Mouse (Mus musculus) liver, adult 10 weeks (tissue): ENCODE data around the gene Gnat2. TPM values are rescaled to one million over a fixed set of nuclear protein-coding genes. Genes with fewer than 3 reads are reported as not detected.

ENCODE experiments used
- polyA plus RNA-seq: library from polyadenylated mRNA; stranded (reverse); fragments of 350-450 nt; fragmentation: Illumina TruSeq; extraction: RNeasy Lipid Tissue Mini Kit (QIAGEN cat#74804); gene quantifications from one replicate; pipeline ENCODE4 v1.2.3, GENCODE M21; 2014; ENCODE audit warnings: low read depth, low replicate concordance

The Gnat2 gene
- 0.95 TPM for polyA plus RNA-seq

DNA sequence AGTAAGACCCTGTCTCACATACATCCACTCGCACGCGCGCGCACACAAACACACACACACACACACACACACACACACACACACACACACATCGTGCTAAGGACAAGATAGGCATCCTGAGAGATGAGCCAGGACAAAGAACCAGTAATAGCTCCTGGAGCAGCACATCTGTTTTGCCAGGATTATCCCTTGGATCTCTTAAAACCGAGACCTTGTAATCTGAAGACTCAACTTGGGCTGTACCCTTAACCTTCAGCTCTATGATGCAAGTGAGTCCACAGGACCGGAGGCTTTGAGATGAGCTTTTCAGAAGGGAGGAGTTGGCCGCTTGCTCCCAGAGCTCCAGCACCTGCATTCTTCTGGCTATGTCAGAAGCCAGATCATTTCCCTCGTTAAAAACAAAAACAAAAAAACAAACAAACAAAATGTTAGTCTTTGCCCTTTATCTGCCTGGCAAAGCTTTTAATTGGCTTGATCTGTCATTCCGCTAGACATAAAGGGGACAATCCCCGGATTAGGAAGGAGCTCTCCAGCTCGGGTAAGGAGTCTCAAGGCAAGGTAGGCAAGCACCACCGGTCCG lies at the start of gene Gnat2:
TSS of gene Gnat2 (plus strand) at position 254 of the 580 bp plus-strand sequence.

DNA sequence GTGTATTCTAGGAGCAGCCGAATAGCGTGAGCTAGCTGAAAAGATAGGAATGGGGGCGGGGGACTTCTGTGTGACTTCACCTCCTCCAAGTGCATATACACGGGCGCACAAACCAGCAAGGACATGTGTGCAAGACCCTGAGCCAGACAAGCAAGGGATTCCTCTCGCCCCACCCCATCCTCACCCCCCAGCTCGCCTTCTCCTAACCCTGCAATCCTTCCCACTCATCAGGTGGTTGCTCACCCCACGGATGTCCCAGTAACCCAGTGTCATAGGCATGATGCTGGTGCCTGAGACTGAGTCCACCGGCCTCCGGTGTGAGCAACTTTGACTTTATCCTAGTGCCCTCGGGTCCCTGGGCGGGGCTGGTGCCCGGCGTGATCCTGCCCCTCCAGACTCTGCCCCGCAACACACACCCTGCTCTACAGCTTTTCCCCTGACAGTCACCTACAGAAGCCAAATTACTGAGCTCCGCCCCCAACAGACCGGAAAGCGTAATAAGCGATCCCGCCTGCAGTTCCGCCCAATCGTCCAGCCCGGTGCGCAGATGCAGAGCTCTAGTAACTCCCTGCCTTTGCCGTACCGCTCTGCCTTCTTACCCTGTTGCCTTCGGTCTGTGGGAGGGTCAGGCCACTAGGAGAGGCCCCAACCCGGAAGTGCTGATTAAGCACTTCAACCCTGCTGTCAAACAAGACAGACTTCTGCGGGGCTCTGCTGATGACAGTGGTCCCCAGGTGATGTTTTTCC lies 48.0 kb upstream of the Gnat2 start, which contains the start of gene Gstm4:
TSS of gene Gstm4 (minus strand) at position 501 of the 747 bp plus-strand sequence.

DNA sequence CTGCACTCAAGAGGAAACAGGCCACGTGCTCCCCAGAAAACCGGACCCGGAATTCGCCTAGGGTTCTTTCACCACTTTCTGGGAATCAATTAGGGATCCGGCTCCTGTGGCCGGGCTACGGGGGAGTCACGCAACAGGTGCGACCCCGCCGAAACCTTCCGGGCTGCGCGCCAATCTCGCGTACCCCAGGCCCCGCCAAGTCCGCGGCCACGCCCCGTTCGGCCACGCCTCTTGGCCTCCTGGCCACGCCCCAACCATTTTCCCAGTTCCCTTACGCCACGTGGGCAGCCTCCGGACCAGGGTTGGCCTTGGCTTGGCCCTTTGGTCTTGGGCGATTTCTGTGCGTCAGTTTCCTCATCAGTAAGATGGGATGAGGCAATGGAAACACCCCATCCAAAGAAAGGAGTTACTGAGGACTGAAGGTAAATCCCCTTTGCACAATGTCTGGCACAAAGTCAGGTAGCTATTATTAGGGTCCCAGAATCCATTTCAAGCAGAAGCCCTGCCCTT lies 6.1 kb upstream of the Gnat2 start, which contains the start of gene Ampd2:
TSS of gene Ampd2 (minus strand) at position 182 of the 510 bp plus-strand sequence.

DNA sequence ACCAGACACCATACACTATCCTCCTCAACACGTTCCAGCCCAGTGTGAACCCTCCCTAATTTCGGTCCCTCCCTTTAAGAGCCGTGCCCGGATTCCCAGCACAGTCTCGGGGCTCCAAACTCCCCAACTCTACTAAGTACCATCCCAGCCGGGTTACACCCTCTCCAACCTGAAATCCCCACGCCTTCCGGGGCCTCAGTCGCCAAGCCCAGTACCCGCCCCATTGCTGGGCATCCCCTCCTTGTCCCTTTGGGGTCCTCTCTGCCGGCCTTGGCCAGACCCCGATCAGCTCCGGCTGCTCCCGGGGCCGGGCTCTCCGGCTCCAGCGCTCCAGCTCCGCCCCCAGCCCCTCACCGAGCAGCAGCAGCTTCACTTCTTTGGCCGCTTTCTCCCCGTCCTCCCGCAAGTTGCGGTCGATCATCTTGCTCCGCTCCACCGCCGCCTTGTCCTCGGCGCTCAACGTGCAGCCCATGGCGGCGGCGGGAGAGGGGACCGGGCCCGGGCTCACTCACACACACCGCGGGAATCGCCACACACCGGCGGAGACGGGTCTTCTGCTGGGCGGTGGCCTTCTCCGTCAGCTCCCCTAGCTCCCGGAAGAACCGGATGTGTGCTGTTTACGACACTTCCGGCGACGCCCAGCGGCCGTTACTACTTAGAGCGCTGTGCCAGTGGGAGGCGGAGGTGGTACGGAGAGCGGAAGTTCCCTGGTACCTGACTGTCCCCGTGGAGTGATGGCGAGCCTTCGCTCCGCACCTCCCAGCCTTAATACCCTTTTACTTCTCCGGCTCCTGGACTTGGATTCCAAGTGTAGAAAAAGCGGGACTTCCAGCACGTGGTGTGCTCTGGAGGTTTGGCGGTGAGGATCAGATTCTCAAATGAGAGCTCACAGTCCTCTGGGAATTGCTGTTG lies 53.2 kb downstream of the Gnat2 start, which contains the start of gene Gnai3:
TSS of gene Gnai3 (minus strand) at position 613 of the 912 bp plus-strand sequence.

Other genes with a start within 250 kb of the Gnat2 start
- gene Eps8l3, start 215.6 kb upstream of the Gnat2 start, polyA plus RNA-seq = not detected
- gene Gstm5, start 197.0 kb upstream of the Gnat2 start, polyA plus RNA-seq = 20.2 TPM
- 26.7 TPM for gene Gstm7, start 161.0 kb upstream of the Gnat2 start, polyA plus RNA-seq
- gene Gstm6, start 149.0 kb upstream of the Gnat2 start, polyA plus RNA-seq = 96.2 TPM
- gene Gstm3, start 123.5 kb upstream of the Gnat2 start, polyA plus RNA-seq = 31.2 TPM
- gene Gstm2, start 106.3 kb upstream of the Gnat2 start, polyA plus RNA-seq = 81.4 TPM
- gene Gstm1, start 74.8 kb upstream of the Gnat2 start, polyA plus RNA-seq = 506 TPM
- gene Gstm4, start 47.9 kb upstream of the Gnat2 start, polyA plus RNA-seq = 25.8 TPM
- gene Ampd2, start 6.1 kb upstream of the Gnat2 start, polyA plus RNA-seq = 6.4 TPM
- gene Gnai3, start 53.4 kb downstream of the Gnat2 start, polyA plus RNA-seq = 137 TPM
- gene Gpr61, start 62.1 kb downstream of the Gnat2 start, polyA plus RNA-seq = not detected
- gene Amigo1, start 93.5 kb downstream of the Gnat2 start, polyA plus RNA-seq = 2.5 TPM
- gene Cyb561d1, start 108.4 kb downstream of the Gnat2 start, polyA plus RNA-seq = 2.0 TPM
- not detected for gene Atxn7l2, start 118.1 kb downstream of the Gnat2 start, polyA plus RNA-seq
- gene Sypl2, start 133.9 kb downstream of the Gnat2 start, polyA plus RNA-seq = not detected
- gene Psma5, start 164.1 kb downstream of the Gnat2 start, polyA plus RNA-seq = 96.0 TPM
- gene Sort1, start 191.3 kb downstream of the Gnat2 start, polyA plus RNA-seq = 5.6 TPM